Mouse (Mus musculus): ENCODE measurements around the gene Atp11a.

Atp11a gene

GRCm38 (mm10) chr8:12811231-12811630 is 54.4 kb downstream of the Atp11a start:
- no peak for DNase-seq (ENCODE audit: low spot score)

DNA sequence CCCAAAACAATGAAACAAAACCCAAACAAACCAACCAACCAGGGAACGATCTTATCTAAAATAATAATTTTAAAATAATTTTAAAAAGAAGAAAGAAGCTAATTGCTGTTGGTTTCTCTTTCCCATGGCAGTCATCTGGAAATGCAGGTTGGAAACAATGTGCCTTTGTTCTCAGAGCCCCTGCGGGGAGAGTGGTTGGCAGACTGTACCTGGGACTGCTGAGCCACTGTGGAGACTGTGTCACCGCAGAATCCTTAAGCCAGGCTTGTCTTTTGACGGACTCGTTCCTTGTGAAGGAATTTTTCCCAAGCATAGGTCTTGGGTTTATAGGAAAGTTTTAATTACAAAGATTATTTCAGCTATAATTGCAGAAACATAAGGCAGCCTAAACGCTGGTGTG is 59.6 kb downstream of the Atp11a start:
- no peak for DNase-seq (ENCODE audit: low spot score)

DNA sequence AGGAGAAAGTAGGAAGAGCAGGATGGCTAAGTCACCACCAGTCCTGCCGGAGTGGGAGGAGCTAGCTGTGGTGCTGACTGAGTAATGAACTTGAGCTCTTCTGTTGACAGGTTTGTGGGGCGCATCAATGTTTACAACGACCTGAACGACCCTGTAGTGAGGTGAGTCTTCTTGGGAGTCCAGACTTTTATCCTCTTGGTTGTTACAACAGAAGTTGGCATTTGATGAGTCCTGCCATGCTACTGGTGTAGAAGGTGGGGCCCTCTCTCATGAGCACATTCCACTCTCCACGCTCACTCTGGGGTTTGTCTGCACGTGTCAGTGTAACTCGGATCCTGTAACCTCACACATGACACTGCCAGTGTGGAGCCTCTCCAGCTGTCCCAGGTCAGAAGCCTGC is 66.1 kb downstream of the Atp11a start:
- DNase-seq (ENCODE audit: low spot score): no peak

GRCm38 (mm10) chr8:12824562-12824961 is 67.7 kb downstream of the Atp11a start:
- DNase-seq (ENCODE audit: low spot score): peak; percentile 8

DNA sequence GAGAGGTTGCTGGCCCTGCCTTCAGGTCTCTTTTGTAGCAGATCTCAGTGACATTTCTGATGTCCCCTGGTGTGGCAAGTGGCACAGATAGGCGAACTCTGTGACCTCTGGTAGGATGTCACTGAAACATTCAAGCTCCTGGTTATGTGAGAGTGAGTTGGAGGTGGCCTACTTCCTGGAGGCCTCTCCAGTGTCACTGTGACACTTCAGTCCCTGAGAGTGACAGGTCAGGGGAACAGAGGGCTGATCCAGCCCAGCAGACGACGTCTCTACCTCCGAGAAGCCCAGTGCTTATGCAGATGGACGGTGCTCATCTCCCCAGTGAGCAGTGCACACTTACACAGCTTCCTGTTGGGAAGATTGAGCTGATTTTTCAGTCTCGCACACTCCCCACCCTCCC is 68.4 kb downstream of the Atp11a start:
- DNase-seq (ENCODE audit: low spot score): peak; percentile 61

GRCm38 (mm10) chr8:12825686-12826237 is 68.9 kb downstream of the Atp11a start:
- no peak for DNase-seq (ENCODE audit: low spot score)

DNA sequence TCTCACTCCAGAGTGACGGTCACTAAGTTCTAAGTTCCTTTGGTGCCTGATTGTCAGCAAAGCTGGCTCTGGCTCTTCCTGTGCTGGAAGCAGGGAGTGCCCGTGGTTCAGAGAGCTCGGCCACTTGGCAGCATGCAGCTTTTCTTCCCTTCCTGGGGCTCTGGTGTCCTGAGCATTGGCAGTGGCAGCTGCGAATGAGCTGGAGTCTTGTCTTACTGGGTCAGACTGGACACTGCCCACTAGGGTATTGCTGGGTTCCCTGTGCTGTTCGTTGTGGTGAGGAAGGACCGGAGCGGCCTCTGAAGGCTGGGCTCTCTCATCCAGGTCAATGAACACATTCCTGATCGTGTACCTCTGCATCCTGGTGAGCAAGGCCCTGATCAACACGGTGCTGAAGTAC is 70.3 kb downstream of the Atp11a start:
- no peak for DNase-seq (ENCODE audit: low spot score)

DNA sequence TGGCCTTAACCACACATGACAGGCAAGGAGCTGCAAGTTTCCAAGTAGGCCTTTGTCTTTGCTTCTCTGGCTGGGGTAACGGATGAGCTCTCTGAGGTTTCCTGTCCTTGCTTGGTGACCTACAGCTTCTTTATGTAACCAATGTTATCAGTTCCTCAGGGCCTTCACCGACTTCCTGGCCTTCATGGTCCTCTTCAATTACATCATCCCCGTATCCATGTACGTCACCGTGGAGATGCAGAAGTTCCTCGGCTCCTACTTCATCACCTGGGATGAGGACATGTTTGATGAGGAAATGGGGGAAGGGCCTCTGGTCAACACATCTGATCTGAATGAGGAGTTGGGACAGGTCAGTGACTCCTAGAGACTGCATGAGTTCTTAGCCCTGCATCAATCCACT is 71.5 kb downstream of the Atp11a start:
- DNase-seq (ENCODE audit: low spot score): no peak

- no peak for DNase-seq (ENCODE audit: low spot score)
Observed at GRCm38 (mm10) chr8:12829381-12829780, 72.6 kb downstream of the Atp11a start.

DNA sequence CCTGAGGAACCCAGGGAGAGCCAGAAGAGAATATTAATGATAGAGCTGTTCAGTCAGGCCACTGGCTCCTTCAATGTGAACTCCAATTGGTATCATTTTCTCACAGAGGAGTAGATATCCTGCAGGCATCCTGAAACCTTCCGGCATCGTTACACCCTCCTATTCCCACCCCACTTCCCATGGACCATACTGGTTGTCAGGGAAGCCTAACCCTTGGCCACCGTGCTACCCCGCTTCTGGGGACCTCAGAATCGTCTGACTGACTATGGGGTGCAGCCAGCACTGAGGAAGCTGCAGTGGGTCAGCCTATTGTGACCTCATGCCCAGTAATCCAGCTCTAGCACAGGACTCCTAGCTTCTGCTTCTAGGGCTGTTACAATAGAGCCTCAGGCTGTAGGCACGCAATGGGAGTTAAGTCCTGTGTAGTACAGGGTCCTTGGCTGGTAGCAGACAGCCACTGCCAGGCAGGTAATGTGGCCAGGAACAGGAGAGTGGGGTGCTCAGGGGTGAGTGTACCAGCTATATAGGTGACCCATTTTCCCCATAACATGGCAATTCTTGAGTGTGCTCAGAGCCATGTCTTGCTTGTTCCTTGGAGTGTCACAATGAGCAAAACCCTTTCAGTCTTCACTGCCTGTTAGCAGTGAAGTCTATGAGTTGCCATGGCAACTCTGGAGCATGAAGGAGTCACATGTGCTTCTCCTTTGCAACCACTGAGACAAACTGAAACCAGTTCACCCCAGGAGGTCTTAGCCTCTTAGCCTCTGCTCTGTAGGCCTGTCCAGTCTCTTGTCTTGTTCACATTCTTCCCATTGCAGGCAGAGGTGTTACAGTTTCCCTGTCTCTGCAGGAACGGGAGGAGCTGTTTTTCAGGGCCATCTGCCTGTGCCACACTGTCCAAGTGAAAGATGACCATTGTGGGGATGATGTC is 75.1 kb downstream of the Atp11a start:
- DNase-seq (ENCODE audit: low spot score): no peak

DNA sequence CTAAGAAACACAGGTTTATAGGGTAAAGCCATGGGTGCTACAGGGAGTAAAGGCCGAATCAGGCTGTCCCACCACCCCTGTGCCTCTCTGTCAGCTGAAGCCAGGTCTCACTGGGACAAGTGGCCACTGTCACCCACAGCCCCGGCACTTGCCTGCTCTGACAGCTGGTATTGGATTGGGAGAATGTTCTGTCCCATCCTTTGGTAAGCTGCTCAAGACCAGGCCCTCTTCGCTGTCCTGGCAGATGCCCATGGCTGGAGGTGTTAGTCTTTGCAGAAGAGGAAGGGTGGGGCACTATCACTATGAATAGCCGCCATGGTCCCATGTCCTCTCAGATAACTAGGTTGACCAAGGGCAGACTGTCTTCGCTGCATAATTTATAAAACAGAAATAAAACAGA is 76.8 kb downstream of the Atp11a start:
- no peak for DNase-seq (ENCODE audit: low spot score)

DNA sequence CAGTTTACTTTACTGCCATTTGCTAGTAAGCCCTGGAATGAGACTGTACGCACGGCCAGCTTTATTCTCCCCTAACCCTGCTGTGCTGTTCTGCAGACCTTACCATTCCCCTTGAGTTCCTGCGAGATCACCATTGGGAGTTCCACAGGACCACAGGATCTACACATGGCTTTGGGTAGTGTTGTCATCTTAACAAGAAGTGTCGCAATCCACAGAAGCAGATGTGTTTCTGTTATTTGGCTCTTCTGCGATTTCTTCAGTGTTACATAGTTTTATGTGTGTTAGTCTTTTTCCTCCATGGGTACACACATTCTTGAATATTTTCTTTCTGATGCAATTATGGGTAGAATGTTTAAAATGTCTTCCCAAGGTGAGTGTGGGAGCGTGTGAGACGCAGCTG is 84.0 kb downstream of the Atp11a start:
- no peak for DNase-seq (ENCODE audit: low spot score)

GRCm38 (mm10) chr8:12842342-12842995 is 85.7 kb downstream of the Atp11a start:
- no peak for DNase-seq (ENCODE audit: low spot score)

- no peak for DNase-seq (ENCODE audit: low spot score)
Observed at GRCm38 (mm10) chr8:12844347-12844950, 87.6 kb downstream of the Atp11a start.

DNA sequence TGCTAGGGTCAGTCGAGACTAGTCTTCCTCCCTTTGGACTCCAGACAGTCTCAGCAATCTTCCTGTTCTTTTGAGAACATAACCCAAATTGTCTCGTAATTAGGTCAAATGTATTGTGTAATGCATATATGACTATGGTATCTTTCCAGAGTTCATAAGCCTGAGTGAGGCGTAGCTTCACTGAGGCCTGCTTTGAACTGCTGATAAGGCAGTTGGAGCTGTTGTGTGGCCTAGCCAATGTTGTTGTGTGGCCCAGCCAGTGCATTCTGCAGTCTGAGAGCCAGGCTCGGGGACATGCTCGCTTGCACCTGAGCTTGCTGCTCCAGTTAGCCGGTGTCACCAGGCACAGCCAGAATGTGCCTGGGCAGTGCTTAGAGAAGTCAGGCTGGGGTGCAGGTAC is 89.6 kb downstream of the Atp11a start:
- no peak for DNase-seq (ENCODE audit: low spot score)

GRCm38 (mm10) chr8:12851241-12851640 is 94.4 kb downstream of the Atp11a start:
- no peak for DNase-seq (ENCODE audit: low spot score)

DNA sequence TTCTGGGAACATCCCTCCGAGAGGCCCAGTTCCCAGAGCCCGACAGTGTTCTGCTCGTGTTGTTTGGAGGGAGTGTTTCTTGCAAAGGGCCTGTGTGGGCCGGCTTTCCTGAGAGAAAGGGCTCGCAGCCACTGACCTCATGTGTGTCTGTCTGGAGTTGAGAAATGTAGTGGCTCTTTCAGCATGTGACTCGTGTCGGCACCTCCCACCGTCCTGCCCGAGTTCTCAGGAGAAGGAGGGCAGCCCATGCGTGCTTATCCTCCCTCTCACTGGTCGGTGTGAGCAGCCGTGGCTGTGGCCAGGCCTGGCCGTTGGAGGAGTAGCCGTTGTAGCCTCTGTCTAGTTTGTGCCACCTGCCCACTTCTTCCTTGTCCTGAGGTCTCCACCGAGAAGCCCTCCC is 99.2 kb downstream of the Atp11a start:
- no peak for DNase-seq (ENCODE audit: low spot score)

- DNase-seq (ENCODE audit: low spot score): no peak
Observed at GRCm38 (mm10) chr8:12863061-12863460, 106.2 kb downstream of the Atp11a start.

DNA sequence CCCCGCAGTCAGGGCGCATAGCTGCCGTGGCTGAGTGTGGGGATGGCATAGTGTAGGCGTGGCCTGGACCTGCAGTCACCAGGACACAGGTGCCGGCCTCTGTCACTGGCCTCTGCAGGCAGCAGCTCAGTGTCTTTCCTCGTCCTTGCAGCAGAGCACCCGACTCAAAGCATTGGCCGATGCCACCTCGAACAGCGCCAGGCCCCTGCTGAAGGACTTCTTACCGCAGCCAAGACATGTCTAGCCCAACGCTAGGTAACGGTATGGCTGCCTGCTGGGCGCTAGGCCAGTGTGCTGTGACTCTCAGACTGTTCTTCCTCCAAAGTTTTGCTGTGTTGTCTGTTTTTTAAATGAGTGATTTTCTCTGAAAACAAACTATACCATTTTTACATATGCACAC is 106.8 kb downstream of the Atp11a start:
- no peak for DNase-seq (ENCODE audit: low spot score)

DNA sequence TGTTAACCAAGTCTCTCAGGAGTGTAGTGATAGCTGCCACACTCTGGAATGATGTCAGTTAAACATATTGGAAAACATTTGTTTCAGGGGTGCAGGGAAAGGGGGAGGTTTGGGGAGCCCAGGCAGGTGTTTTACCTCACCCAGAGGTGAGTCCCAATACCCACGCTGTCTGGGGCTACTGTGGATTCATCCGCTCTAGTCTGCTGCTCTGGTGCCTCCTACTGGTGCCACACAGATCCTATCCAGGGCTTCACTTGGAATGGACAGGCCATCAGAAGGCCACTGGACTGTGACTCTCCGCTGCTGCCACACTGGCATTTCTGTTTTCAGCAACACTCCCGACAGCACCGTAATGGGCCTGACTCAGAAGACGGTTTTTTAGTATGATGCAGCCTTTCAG is 109.0 kb downstream of the Atp11a start:
- no peak for DNase-seq (ENCODE audit: low spot score)

DNA sequence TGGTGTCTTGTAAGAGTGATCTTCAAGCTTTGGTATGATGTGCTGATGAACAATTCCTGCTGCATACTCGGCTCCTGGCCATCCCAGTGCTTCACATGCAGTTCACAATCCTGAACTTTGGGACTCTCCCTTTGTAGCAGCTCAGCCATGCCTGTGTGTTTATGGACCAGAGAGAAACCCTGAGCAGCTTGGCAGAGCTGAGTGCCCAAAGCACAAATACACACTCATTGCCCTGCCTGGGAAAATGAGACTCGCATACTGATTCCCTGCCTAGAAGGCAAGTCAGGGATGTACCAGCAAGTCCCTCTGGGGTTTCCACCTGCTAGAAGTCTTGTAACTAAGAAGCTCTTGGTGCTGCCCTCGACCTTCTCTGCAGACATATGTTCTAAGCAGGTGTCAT is 112.8 kb downstream of the Atp11a start:
- no peak for DNase-seq (ENCODE audit: low spot score)

- DNase-seq (ENCODE audit: low spot score): no peak
Observed at GRCm38 (mm10) chr8:12870656-12871055, 113.8 kb downstream of the Atp11a start.

- no peak for DNase-seq (ENCODE audit: low spot score)
Observed at GRCm38 (mm10) chr8:12871461-12871860, 114.6 kb downstream of the Atp11a start.

Data from yolk sac, embryonic 10.5 days (tissue).